Mouse (Mus musculus) forebrain, postnatal 0 days (tissue): Measurements from ENCODE around the gene Zmiz2. TPM values are rescaled to one million over a fixed set of nuclear protein-coding genes. Genes with fewer than 3 reads are reported as not detected.
"Not testable (repeated sequence)": the region's sequence is repeated elsewhere in the genome, so short reads cannot be mapped to it uniquely, and the experiment has no call there.

Source experiments
- ATAC-seq: fragments of 200-750 bp; cut with Nextera tagmentation; 2 replicates; pipeline ENCODE4 v1.8.0; 2017; ENCODE audit warnings: mild to moderate bottlenecking, moderate library complexity
- DNase-seq: peaks from one replicate; pipeline ENCODE4 v3.0.0-alpha.2; 2015
- H3K27ac ChIP-seq: fragments of 300-500 bp; sonication (generic); 2 replicates; pipeline ENCODE4 v1.5.1; 2014; ENCODE audit warnings: low read depth, mild to moderate bottlenecking, antibody characterized with exemption, low read length, moderate library complexity, mixed read lengths
- H3K27me3 ChIP-seq: fragments of 300-500 bp; sonication (generic); 2 replicates; pipeline ENCODE4 v1.6.1; 2014; ENCODE audit warnings: mild to moderate bottlenecking, low read length, mixed read lengths; ENCODE audit not compliant: insufficient read depth
- H3K36me3 ChIP-seq: fragments of 300-500 bp; sonication (generic); 2 replicates; pipeline ENCODE4 v1.6.1; 2014; ENCODE audit warnings: mild to moderate bottlenecking, moderate library complexity; ENCODE audit not compliant: insufficient read depth
- H3K4me1 ChIP-seq: fragments of 300-500 bp; sonication (generic); 2 replicates; pipeline ENCODE4 v1.6.1; 2014; ENCODE audit warnings: antibody characterized with exemption; ENCODE audit not compliant: insufficient read depth
- H3K4me2 ChIP-seq: fragments of 300-500 bp; sonication (generic); 2 replicates; pipeline ENCODE4 v1.6.1; 2014; ENCODE audit warnings: low read depth, mild to moderate bottlenecking, moderate library complexity
- H3K4me3 ChIP-seq: fragments of 300-500 bp; sonication (generic); 2 replicates; pipeline ENCODE4 v1.5.1; 2014; ENCODE audit warnings: low read depth, low read length, mixed read lengths
- H3K9ac ChIP-seq: fragments of 300-500 bp; sonication (generic); 2 replicates; pipeline ENCODE4 v1.6.1; 2014; ENCODE audit warnings: mild to moderate bottlenecking
- H3K9me3 ChIP-seq: fragments of 300-500 bp; sonication (generic); 2 replicates; pipeline ENCODE4 v1.6.1; 2016; ENCODE audit warnings: low read length
- CTCF ChIP-seq: sonication (generic); IDR thresholded peaks from 2 replicates; pipeline ENCODE4 v1.5.1; 2016; ENCODE audit warnings: antibody characterized with exemption, control low read depth, low read depth
- WGBS: fragments of 180-500 bp; shearing (Covaris S2); extraction: QIAGEN DNeasy Blood & Tissue Kit; methylation state at CpG from one replicate; pipeline ENCODE4 v1.1.7; 2014; 5-methylcytosine and 5-hydroxymethylcytosine counted together
- microRNA-seq, 2 experiments: library from miRNA; unstranded; fragments of <30 nt; microRNA quantifications; one replicate each; pipeline ENCODE4; 2016
- polyA plus RNA-seq: library from polyadenylated mRNA; unstranded; fragments of >200 nt; fragmentation: Nextera tagmentation; extraction: Ambion mirVana; gene quantifications from 2 replicates; pipeline ENCODE4 v1.2.1, GENCODE M21; 2015
- total RNA-seq: library from RNA; depleted of rRNA; stranded (reverse); fragments of >200 nt; gene quantifications from 2 replicates; pipeline ENCODE4 v1.2.3, GENCODE M21; 2014; rRNA removed

Gene Zmiz2
- total and polyA plus RNA-seq, 2 experiments from 2014 or later: 43.8 to 129 TPM

DNA sequence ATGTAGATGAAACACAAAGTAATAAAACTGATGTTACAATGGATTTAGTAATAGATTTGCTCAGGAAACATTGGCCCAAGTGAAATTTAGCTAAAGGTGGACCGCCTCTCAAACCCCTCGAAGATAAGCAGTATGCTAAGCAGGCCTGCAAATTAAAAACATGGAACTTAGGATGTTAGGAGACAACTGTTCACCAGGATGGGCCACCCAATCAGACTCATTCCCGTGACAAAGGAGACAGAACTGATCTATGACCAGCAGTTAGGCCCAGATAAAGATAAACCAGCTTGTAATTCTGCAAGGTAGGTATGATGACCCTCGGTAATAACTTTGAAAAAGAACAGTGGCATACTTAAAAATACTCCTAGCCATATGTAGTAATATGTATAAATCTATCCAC is 54.2 kb downstream of the Zmiz2 start:
- peak overlapping the region; percentile 75 for H3K4me3 ChIP-seq
- H3K4me1 ChIP-seq: peaks cover 8% of the 10 kb centered on the region; the same call in 1 of the 2 replicates
- no peak for DNase-seq
- no peak overlapping the region for H3K27ac ChIP-seq
- H3K9me3 ChIP-seq: no peaks in the 10 kb centered on the region
- WGBS: 41% methylated on average over 4 of the region's 4 CpGs
- peak overlapping the region; percentile 70 for H3K9ac ChIP-seq
- ATAC-seq: no peak
- H3K4me2 ChIP-seq: peak overlapping the region; percentile 62
- TF ChIP-seq CTCF: no peak
- H3K27me3 ChIP-seq: no peaks in the 10 kb centered on the region
- H3K36me3 ChIP-seq: 0 out of 2 replicates have a peak, but pooled peaks cover under 1% of the 10 kb centered on the region

DNA sequence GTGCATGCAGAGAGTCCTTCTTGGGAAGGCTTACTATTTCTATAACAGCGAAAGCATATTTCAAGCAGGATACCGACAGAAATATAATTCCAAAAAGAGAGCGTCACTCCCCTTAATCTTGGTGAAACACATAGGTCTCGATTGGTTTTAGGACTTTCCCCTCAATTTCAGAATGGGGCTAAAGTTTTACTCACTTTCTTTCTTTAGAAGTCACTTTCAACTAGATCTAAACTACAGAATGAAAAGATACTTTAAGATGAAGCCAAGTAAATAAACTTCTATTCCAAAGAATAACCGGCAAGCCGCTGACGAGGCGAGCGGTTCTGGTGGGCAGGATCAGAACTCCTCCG is 54.8 kb downstream of the Zmiz2 start:
- Histone ChIP-seq H3K4me1 (peaks cover 8% of the 10 kb centered on the region; the same call in 1 of the 2 replicates), H3K4me2 (peak overlapping the region; percentile 62), H3K27ac (peak overlapping the region; percentile 90), H3K36me3 (no peaks in the 10 kb centered on the region), H3K27me3 (no peaks in the 10 kb centered on the region), H3K9ac (peak overlapping the region; percentile 70), H3K9me3 (no peaks in the 10 kb centered on the region), H3K4me3 (peak overlapping the region; percentile 75)
- ATAC-seq (no peak), DNase-seq (no peak)
- under 1% methylated on average over 10 of the region's 10 CpGs for WGBS
- no peak for TF ChIP-seq CTCF

DNA sequence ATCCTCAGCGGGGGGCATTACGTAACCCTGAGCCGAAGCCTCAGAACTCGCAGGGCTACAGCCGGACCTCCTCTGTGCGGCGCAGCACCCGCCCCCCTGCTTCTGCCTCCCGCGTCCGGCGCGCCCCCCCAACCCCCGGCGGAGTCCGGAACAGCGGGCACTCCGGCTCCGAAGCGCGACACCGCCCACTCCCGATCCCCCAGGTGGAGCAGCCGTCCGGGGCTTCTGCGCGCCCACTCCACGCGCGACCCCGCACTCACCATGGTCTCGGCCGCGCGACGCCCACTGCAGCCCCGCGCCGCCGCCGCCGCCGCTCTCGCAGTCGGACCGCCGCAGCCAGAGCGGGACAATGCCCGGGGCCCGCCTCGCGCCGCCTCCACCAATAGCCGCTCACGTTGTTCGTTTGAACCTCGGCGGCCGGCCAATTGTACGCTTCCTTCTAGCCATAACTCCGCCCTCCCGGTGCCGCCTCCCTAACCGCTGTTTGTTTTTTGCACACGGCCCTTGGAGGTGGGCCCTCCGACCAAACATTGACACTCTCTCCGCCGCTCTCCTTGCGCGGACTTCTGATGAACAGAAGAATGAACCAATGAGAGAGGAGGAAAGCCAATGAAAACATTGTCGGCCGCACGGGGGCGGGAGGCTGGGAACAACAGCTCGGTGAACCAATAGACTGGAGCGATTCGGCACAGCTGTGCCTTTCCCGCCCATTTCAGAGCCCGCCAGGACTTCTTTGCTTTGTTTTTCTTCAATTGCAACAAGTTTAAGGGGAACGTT is 55.4 kb downstream of the Zmiz2 start, which contains the start of gene H2afv:
TSS of gene H2afv (minus strand) at position 367 of the 777 bp plus-strand sequence.
- Histone ChIP-seq H3K4me2 (peak within 1 kb of the TSS; percentile 62), H3K9me3 (no peaks in the 10 kb centered on the region), H3K9ac (peak within 1 kb of the TSS; percentile 70), H3K4me3 (peak within 1 kb of the TSS; percentile 75), H3K27me3 (no peaks in the 10 kb centered on the region), H3K36me3 (no peaks in the 10 kb centered on the region), H3K27ac (peak within 1 kb of the TSS; percentile 90), H3K4me1 (peaks cover 8% of the 10 kb centered on the region; the same call in 1 of the 2 replicates)
- WGBS: under 1% methylated on average over 69 of the region's 80 CpGs
- DNase-seq (peak; percentile 100), ATAC-seq (peak; percentile 99)
- peak; percentile 58 for TF ChIP-seq CTCF

DNA sequence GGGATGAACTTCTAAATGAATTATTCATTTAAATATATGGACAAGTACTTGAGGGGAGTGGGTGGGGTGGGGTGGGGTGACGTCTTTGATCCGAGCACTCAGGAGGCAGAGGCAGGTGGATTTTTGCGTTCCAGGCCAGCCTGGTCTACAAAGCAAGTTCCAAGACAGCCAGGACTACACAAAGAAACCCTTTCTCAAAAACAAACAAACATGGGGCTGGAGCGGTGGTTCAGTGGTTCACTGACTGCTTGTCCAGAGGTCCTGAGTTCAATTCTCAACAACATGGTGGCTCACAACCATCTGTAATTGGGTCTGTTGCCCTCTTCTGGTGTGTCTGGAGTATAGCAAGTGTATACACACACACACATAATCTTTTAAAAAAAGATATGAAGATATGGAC is 56.6 kb downstream of the Zmiz2 start:
- DNase-seq (no peak), ATAC-seq (no peak)
- Histone ChIP-seq H3K4me1 (peaks cover 8% of the 10 kb centered on the region; the same call in 1 of the 2 replicates), H3K4me3 (no peak overlapping the region), H3K4me2 (no peak overlapping the region), H3K27me3 (no peaks in the 10 kb centered on the region), H3K9me3 (no peaks in the 10 kb centered on the region), H3K36me3 (no peaks in the 10 kb centered on the region), H3K9ac (no peak overlapping the region), H3K27ac (no peak overlapping the region)
- no peak for TF ChIP-seq CTCF
- 80% methylated on average over 4 of the region's 4 CpGs for WGBS

DNA sequence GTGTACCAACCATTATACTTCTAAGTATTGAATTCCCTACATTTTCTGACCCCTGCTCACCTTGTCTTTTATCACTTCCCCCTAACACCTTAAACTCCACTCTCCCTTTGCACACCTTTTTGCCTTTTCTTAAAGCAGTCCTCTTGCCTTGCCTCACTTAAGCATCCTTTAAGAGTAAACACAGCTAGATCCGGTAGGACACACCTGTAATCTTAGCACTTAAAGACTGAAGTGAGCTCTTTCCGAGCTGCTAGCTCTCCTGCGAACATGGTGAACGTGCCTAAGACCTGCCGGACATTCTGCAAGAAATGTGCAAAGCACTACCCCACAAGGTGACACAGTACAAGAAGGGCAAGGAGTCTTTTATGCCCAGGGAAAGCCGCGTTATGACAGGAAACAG is 57.1 kb downstream of the Zmiz2 start:
- 94% methylated on average over 7 of the region's 7 CpGs for WGBS
- no peak for DNase-seq
- no peak for ATAC-seq

DNA sequence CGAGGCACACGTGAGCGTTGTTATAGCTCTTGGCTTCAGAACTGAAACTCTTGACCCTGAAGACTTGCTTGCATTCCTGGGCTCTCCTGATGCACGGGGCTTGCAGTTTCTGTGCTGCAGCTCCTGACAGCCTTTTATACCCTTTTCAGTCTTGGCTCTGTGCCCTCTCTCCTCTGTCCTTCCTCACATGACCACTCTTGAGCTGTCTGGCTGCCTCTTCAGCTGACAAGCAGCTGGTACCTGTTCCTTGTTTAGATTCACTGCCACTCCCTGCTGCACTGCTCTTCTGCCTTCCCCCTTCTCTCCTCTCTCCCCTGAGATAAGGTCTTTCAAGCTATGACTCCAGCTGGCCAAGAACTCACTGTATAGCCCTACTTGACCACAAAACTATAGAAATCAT is 58.6 kb downstream of the Zmiz2 start:
- Histone ChIP-seq H3K36me3 (no peaks in the 10 kb centered on the region), H3K9ac (no peak overlapping the region), H3K4me1 (peaks cover 8% of the 10 kb centered on the region; the same call in 1 of the 2 replicates), H3K9me3 (no peaks in the 10 kb centered on the region), H3K27me3 (no peaks in the 10 kb centered on the region), H3K4me3 (no peak overlapping the region), H3K27ac (no peak overlapping the region), H3K4me2 (no peak overlapping the region)
- DNase-seq (no peak), ATAC-seq (no peak)
- no peak for TF ChIP-seq CTCF
- WGBS: 82% methylated on average over 4 of the region's 4 CpGs

More for the DNA sequence above, 57.1 kb downstream of the Zmiz2 start:
- TF ChIP-seq CTCF: no peak
- Histone ChIP-seq H3K4me3 (no peak overlapping the region), H3K4me1 (peaks cover 8% of the 10 kb centered on the region; the same call in 1 of the 2 replicates), H3K27ac (no peak overlapping the region), H3K9me3 (no peaks in the 10 kb centered on the region), H3K36me3 (no peaks in the 10 kb centered on the region), H3K4me2 (no peak overlapping the region), H3K9ac (no peak overlapping the region), H3K27me3 (no peaks in the 10 kb centered on the region)

DNA sequence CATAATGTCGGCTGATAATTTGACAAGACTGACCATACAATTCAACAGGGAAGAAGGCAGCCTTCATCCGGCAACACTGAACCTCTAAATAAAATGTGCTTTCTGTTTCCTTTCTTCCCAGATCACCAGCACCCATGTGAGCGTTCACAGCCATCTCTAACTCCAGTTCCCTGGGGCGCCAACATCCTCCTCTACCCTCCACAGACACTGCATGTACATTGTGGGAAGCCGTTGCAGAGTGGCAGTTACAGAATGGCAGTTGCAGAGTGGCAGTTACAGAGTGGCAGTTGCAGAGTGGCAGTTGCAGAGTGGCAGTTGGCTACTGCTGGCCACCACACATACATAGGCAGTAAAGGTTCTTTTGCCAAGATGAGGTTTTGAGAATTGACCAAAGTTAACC is 59.3 kb downstream of the Zmiz2 start:
- not testable (repeated sequence) for H3K4me2 ChIP-seq, H3K9ac ChIP-seq, H3K4me3 ChIP-seq, DNase-seq, H3K4me1 ChIP-seq, ATAC-seq, H3K27me3 ChIP-seq, H3K36me3 ChIP-seq, H3K9me3 ChIP-seq, H3K27ac ChIP-seq
- 93% methylated on average over 5 of the region's 5 CpGs for WGBS

Small RNAs within 50 kb of the gene (microRNA-seq; reads per million reads assigned to microRNA genes)
- gene Mir7651: 1.1 to 3.5 reads per million in 2 experiments

Other genes with a start within 250 kb of the Zmiz2 start
- 0.15 and 0.29 TPM in 2 replicates for gene A730071L15Rik, start 189.0 kb upstream of the Zmiz2 start, total RNA-seq
- gene A730071L15Rik, start 189.0 kb upstream of the Zmiz2 start, polyA plus RNA-seq: 0.44 and 0.47 TPM in 2 replicates
- gene Nudcd3, start 188.7 kb upstream of the Zmiz2 start, total RNA-seq: 57.2 and 61.6 TPM in 2 replicates
- gene Nudcd3, start 188.7 kb upstream of the Zmiz2 start, polyA plus RNA-seq: 60.9 and 70.7 TPM in 2 replicates
- gene Npc1l1, start 158.9 kb upstream of the Zmiz2 start, total RNA-seq: not detected in 2 replicates
- gene Npc1l1, start 158.9 kb upstream of the Zmiz2 start, polyA plus RNA-seq: not detected in 2 replicates
- 70.4 and 76.9 TPM in 2 replicates for gene Ddx56, start 121.3 kb upstream of the Zmiz2 start, total RNA-seq
- gene Ddx56, start 121.3 kb upstream of the Zmiz2 start, polyA plus RNA-seq: 65.7 and 71.3 TPM in 2 replicates
- 67.9 and 70.4 TPM in 2 replicates for gene Tmed4, start 114.2 kb upstream of the Zmiz2 start, total RNA-seq
- gene Tmed4, start 114.2 kb upstream of the Zmiz2 start, polyA plus RNA-seq: 95.0 and 95.5 TPM in 2 replicates
- 75.8 and 97.4 TPM in 2 replicates for gene Ogdh, start 97.4 kb upstream of the Zmiz2 start, total RNA-seq
- 107 and 124 TPM in 2 replicates for gene Ogdh, start 97.4 kb upstream of the Zmiz2 start, polyA plus RNA-seq
- gene Ppia, start 26.4 kb downstream of the Zmiz2 start, total RNA-seq: 3,025 and 4,002 TPM in 2 replicates
- 5,423 and 7,006 TPM in 2 replicates for gene Ppia, start 26.4 kb downstream of the Zmiz2 start, polyA plus RNA-seq
- 55.3 and 68.0 TPM in 2 replicates for gene H2afv, start 55.4 kb downstream of the Zmiz2 start, total RNA-seq
- 185 and 235 TPM in 2 replicates for gene H2afv, start 55.4 kb downstream of the Zmiz2 start, polyA plus RNA-seq
- gene Purb, start 86.8 kb downstream of the Zmiz2 start, total RNA-seq: 49.9 and 53.5 TPM in 2 replicates
- 10.9 and 18.6 TPM in 2 replicates for gene Purb, start 86.8 kb downstream of the Zmiz2 start, polyA plus RNA-seq
- gene Myo1g, start 131.9 kb downstream of the Zmiz2 start, total RNA-seq: 0.23 and 0.90 TPM in 2 replicates
- gene Myo1g, start 131.9 kb downstream of the Zmiz2 start, polyA plus RNA-seq: 0.24 and 0.75 TPM in 2 replicates
- 58.9 and 65.6 TPM in 2 replicates for gene Ccm2, start 157.8 kb downstream of the Zmiz2 start, total RNA-seq
- 84.0 and 84.7 TPM in 2 replicates for gene Ccm2, start 157.8 kb downstream of the Zmiz2 start, polyA plus RNA-seq
- gene Nacad, start 217.0 kb downstream of the Zmiz2 start, total RNA-seq: 69.4 and 75.6 TPM in 2 replicates
- 46.4 and 61.3 TPM in 2 replicates for gene Nacad, start 217.0 kb downstream of the Zmiz2 start, polyA plus RNA-seq
- gene Tbrg4, start 237.0 kb downstream of the Zmiz2 start, total RNA-seq: 32.2 and 41.9 TPM in 2 replicates
- gene Tbrg4, start 237.0 kb downstream of the Zmiz2 start, polyA plus RNA-seq: 30.9 and 31.6 TPM in 2 replicates
- gene Wap, start 249.6 kb downstream of the Zmiz2 start, total RNA-seq: not detected in 2 replicates
- gene Wap, start 249.6 kb downstream of the Zmiz2 start, polyA plus RNA-seq: not detected in 2 replicates